Mouse (Mus musculus) bone marrow, adult 2 months (tissue): ENCODE results near the gene Stard13.

Source experiments
- CTCF ChIP-seq: fragments of 200-500 bp; IDR thresholded peaks from 2 replicates; pipeline ENCODE4 v1.5.1; 2011; ENCODE audit warnings: low read length, control low read depth; ENCODE audit not compliant: control insufficient read depth, insufficient read depth
- POLR2A ChIP-seq: fragments of 200-500 bp; IDR thresholded peaks from 2 replicates; pipeline ENCODE4 v1.6.1; 2011; ENCODE audit warnings: low read depth, mild to moderate bottlenecking, control low read depth, low read length, borderline replicate concordance; ENCODE audit not compliant: control insufficient read depth

GRCm38 (mm10) chr5:151218689-151219115 lies 14.9 kb downstream of the Stard13 start:
- no peak for TF ChIP-seq CTCF
- no peak for TF ChIP-seq POLR2A
